Mouse (Mus musculus) right cerebral cortex, adult 18-20 months (tissue): ENCODE data around the gene Arhgap33.

Source experiments
- DNase-seq: peaks from one replicate; pipeline ENCODE4 v3.0.0; 2022; ENCODE audit warnings: mixed read lengths

The Arhgap33 gene

DNA sequence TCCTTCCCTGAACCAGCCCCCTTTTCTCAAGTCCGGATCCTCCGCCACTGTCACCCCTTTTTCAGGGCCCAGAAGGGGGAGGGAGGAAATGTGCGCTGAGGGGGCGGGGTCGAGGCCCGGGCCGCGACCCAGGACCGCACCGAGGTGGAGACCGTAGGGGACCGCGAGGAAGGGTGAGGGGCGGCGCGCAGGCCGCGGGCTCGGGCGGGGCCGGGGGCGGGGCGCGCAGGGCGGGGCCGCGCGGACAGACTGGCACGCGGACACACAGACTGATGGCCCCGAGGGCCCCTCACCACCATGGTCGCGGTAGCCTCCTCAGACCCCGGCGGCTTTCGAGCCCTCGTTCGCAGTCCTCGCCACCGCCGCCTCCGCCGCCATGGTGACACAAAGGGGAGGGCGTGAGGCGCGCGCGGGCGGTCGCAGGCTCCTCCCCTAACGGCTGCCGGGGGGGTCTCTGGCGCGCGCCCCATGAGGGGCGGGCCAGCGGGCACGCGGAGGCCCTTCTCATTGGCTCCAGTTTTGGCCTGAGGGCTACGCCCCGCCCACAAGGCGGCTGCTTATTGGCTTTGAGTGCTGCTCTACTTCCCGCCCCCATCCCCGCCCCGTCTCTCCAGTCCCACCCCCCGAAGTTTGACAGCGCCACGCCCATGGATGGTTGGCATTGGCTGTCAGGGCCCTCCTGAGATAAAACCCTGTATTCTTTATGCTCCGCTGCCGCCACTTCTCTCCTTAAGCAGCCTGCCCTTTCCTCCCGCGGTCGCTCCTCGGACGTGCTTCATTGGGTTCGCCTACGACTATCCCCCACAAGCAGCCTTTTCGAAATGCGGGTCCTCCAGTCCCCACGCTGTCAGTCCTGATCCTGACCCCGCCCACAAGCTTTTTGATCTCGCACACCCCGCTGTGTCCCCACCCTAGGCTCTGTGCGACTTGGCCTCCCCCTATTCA lies at the start of gene Arhgap33:
Gene Arhgap33, minus strand, starts transcription at position 428 of the 945 bp plus-strand sequence.
- DNase-seq, result peak; percentile 98

DNA sequence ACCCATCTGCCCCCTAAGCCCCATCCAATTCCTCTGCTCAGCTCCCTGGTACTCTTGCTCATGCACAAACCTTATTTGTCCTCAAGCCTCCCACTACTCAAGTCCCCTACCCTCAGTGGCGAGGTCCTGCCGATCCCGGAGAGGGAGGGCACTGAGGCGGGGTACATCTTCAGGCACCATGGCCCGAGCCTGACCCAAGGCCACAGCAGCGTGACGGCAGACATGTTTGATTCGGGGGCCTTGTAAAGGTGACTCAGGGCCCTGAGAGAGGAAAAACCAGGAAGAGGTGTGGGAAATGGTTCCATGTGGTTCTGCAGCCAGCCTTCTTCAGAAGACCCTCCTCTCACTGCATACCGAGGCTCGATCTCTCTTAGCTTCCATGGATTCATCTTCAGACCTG lies 49.5 kb upstream of the Arhgap33 start:
- DNase-seq, result no peak

DNA sequence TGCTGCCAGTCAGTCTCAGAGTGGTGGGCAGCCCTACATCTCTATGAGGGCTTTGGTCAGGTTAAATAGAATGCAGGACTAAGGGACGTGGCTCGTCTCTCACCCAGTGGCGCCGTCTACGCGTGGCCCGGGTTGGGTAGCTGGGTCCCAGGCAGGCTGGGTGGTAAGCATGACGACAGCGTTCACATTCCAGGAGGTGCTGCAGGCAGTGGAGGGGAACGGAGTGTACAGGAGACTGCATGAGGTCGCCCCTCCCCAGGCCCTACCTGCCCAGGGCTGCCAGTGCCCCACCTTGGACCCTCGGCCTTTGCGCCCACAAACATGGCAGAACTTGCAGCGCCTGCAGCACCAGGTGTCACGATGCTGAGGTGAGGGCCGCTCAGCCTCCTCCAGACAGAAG lies 46.7 kb upstream of the Arhgap33 start:
- no peak for DNase-seq

DNA sequence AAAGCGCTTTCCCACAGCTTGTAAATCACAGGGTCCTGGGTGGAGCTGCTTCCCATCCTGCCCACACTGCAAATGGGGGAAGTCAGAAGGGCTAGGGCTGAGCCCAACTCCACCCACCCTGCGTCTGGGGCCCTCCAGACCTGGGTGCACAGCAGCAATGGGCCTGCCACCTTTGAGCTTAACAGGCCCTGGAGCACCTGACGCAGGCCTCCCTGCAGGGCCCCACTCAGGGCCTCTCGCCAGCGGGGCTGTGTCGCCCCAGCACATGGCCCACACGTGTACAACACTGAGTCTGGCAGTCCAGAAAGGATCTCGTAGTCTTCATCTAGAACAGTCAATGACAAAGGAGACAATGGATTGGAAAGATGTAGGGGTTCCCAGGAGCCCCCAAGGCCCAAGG lies 45.1 kb upstream of the Arhgap33 start:
- DNase-seq, result no peak

DNA sequence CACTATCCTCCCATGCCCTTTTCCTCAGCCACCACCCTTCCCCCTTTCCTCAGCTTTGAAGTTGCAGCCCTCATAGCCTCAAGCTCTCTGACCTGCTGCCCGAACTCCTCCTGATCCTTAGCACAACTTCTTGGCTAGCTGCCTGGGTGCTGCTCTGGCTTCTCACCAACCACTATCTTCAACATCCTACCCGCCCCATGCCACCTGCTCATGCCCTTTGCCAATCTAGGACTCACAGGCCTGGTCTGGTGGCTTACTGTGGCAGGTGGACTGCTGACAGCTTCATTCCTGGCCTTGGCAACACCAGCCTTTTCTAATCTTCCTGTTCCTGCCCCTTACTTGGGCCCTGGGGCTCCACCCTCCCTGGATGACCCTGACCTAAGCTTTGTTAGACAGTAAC lies 38.1 kb upstream of the Arhgap33 start:
- no peak for DNase-seq

DNA sequence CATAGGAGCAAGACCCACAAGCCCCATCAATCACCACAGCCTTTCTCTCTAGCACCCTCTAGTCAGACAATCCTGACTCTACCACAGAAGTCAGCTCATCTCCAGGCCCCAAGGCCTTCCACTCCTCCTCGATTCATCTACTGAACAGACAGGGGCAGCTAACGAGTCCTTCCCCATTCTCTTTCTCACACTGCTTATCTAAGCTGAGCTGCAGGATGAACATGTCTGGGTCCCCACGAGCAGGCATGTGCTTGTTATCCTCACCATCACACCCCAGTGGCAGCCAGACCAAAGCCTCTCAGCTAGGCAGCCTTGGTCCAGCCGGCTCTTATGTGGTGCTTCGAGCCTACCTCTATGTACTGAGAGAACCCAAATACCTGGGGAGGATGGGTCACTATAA lies 37.5 kb upstream of the Arhgap33 start:
- DNase-seq, result no peak

DNA sequence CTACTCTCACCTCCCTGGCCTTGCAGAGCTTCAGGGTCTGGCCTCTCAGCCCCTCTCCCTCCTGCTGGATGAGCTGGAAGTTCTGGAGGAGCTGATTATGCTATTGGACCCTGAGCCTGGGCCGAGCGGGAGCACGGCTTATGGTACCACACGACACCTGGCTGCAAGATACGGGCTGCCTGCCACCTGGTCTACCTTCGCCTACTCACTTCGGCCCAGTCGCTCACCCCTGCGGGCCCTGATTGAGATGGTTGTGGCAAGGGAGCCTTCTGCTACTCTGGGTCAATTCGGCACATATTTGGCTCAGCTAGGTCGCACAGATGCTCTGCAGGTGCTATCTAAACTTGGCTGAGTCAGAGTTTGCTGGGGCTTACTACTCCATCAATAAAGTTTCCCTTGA lies 32.7 kb upstream of the Arhgap33 start:
- DNase-seq, result no peak

DNA sequence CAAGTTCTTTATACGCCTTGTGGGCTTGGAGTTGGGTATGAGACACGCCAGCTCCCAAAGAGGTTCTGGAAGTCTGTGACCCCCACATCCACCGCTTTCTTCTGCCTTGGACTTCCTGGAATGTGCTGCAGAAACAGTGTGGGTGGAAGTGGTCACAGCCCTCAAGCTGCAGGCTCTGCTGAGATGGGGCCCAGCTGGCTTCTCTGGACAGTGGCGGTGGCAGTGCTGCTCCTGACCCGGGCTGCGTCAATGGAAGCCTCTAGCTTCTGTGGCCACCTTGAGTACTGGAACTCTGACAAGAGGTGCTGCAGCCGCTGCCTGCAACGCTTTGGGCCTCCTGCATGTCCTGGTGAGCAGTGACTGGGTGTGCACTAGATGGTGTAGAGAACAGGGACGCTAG lies 31.2 kb upstream of the Arhgap33 start:
- no peak for DNase-seq

DNA sequence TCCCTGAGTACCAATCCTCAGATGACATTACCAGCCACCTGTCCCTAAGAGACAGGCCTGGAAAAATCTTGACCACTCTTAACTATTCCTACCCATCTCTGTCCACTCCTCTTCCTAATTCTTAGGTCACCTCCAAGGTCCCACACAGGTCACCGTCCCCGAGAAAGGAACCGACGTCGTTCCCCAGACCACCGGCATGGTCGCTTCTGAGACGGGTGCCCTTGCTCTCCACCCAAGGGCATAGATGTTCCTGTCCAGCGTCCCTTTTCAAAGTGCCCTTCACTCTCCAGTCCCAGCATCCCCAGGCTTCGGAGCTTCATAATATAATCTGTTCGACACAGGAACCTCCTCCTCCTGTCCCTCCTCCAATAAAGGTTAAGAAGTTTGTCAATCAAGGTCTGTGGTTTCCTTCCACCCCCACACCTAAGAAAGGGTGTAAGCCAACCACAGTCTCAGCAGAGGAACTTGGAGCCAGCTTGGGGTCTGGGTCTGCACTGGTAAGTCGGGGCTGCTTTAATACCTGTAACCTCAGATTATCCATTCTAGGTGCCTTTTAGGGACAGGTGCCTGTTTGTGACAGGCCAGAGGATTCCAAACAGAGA lies 30.2 kb upstream of the Arhgap33 start, which contains the start of gene Igflr1:
Gene Igflr1, plus strand, starts transcription at position 458 of the 602 bp plus-strand sequence.
- no peak for DNase-seq

DNA sequence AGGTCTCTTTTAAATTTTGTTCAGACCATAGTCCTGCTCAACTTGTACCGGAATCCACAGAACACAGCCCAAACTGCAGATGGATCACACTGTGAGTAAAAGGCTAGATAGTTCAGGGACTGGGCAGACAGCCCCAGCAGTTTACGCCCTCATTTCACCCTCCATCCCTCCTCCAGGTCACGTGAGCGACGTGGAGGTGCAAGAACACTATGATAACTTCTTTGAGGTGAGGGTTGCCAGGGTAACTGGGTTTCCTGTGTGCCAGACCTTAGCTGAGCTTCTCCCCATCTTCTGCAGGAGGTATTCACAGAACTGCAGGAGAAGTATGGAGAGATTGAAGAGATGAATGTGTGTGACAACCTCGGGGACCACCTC lies 29.0 kb upstream of the Arhgap33 start:
- DNase-seq, result no peak

DNA sequence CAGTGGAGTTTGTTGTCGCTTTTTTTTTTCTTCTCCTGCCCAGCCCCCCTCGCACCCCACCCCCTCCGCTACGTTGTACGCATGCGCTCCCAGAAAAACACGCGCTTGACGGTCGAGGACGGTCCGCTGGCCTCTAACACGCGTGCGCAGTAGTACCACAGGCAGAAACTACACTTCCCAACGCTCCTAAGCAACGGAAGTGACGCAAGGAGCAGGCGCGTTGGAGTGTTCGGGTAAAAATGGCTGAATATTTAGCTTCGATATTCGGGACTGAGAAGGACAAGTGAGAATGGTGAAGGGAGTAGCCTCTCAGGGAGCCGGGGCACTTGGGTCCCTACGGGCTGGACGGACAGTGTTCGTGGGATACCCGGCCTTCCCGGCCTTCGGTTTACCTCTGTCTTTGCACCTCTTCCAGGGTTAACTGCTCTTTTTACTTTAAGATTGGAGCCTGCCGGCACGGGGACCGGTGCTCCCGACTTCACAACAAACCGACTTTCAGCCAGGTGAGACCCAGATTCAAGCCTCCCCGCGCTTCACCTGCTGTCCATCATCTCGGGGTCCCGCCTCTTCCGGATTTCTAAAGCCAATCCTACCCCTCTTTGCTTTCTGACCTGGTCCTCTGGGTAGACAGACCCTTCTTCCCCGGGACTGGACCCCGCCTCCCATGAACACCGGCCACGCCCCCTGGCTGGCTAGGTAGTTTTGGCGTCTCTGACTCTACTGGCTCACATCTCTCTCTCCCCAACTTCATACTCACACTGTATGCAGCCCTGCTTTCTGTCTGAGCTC lies 28.5 kb upstream of the Arhgap33 start, which contains the start of the genes U2af1l4, Gm49396 and Psenen:
Gene U2af1l4, plus strand, starts transcription at position 185 of the 789 bp plus-strand sequence.
Gene Gm49396, plus strand, starts transcription at position 228 of the 789 bp plus-strand sequence.
Gene Psenen, minus strand, starts transcription at position 511 of the 789 bp plus-strand sequence.
- DNase-seq, result peak; percentile 97

DNA sequence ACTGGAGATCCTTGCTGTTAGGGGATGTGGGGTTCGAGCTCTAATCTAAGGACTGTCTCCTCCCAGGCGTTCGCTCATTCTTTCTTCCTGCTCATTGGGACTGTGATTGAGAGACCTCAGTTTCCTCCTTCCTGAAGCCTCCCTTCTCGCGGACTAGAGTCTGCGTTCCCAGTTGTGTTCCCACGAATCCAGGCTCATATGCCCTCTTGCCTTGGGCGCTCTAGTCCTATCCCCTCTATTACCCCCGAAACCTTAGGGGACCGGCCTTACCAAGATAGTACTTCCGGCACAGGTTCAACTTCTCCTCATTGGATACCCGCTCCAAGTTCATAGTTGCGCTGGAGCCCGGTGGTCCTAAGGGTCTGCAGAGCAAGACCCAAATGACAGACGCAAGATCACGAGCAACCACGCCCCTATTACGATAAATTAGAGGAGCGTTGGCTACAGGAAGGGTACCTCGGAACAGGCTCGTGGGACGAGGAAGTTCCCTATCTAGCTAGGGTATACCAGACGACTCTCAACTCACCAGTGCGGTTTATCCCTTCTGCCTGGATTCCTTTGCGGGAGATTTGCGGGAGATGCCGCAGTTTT lies 27.8 kb upstream of the Arhgap33 start:
- peak; percentile 37 for DNase-seq

DNA sequence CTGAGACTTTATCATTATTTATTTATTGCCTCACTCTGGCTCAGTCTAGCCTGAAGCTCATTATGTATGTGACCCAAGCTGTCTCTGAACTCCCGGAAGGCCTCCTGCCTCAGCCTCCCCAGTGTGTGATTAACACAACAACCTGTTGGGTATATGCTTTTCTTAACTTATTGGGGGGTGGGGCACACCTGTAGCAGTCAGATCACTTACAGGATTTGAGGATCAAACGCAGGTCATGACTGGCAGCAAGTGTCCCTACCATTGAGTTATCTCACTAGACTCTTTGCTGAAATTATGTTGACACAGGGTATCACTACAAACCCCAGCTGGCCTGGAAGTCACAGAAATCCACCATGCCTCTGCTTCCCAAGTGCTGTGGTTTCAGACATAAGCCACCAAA lies 25.4 kb upstream of the Arhgap33 start:
- DNase-seq, result no peak

DNA sequence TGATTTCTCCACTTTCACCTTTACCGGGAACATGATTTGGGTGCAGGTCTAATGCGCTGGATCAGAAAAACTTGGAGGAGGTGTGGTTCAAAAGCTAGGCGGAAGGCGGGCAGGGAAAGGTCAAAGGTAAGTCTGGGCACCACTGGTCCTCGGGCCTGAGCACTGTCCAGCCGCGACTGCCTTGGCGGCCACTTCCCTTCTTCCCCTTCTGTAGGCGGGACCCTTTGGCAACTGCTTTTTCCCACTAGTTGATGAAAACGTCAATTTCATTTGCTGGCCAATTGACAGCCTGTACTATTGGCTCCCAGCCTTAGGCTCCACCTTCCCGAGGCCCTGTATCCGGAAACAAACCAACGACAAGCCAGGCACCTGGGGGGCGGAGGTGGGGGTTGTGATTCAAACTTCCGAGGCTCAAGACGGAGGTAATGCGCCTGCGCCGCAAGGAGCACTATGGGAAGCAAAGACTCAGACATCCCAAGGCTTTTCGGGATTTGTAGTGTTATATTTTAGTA lies 24.6 kb upstream of the Arhgap33 start, which contains the start of gene Lin37:
Gene Lin37, minus strand, starts transcription at position 396 of the 512 bp plus-strand sequence.
- peak; percentile 99 for DNase-seq

DNA sequence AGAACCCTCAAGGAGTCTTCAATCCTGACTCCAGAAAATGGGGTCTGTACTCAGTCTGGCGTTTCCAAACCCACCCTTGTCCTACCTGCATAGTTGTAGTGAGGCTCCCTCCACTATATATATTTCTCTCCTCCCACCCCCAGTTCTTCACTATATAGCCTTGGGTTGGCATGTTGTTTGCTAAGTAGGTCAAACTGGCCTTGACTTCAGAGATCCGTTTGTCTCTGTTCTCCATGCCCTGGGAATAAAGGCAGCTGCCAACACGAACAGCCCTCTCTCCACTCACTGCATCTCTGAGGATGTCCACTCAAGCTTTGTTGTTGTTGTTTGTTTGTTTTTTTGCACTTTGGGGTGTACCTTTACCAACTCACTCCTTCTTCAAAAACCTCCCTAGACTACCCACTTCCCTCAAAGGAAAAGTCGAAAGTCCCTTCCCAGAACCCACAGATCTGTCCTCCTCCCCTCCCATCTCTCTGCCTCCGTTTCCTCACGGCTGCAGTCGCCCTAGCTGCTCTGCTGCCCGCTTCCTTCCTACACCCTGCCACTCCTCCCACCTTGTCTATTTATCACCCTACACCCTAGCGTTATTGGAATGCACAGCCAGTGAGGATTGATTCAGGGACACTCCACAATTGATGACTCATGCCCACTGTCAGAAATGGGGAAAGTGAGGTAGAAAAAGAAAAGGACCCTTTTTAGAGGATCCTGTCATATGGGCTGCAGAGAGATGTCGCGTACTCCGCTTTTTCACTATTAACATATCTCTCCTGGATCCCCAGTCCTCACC lies 24.0 kb upstream of the Arhgap33 start:
- no peak for DNase-seq

DNA sequence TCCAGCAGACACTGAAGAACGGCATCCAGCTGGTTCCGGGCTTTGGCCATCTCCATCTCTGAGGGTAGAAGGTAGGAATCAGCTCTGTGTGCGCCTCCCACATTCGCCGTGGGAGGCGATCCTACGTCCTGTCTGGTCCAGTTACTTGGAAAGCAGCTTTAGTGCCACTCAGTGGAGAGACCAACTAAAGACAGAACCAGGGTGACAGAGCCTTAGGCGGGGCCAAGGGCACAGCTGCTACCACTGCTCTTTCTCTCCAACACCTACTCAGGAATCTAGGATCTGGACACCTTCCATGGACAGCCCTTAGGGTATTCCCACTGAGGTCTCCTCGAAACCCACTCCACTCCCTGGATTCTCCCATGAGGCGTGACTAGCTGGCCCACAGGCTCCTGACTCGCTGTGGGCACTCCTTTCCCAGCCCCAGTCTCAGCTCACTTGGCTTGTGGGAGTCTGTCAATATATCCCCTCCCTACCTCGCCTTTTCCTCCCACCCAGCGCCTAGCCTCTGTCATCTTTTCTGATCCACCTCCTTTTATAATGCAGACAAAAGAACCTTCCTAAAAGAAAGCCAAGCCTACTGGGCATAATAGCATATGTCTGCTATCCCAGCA lies 23.1 kb upstream of the Arhgap33 start:
- no peak for DNase-seq

DNA sequence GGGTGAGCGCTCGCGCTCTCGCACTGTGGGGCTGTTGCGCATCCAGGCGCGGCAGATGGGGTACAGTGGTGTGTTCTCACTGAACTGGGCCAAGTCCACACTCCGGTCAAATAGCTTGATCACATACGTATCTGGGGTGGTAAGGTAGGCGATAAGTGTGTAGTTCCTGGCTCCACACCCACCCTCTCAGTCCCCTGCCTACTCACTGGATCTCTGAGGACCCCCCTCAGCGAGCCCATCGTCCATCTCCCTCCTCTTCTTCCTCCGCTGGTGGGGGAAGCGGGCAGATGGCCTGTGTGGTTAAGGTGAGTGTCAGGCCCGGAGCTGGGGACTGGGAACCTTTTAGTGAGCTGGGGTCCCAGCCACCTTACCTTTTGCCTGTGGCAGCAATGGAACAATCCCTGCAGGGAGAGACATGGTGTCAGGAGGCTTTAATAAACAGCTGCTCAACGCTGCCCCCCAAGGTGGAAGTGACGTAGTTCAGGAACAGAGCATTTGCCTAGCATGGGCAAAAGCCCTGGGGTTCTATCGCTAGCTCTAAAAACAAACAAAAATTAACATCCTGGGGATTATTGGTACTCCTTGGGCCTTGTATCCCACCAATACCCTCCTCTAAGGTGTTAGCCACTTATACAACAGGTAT lies 22.2 kb upstream of the Arhgap33 start:
- no peak for DNase-seq

DNA sequence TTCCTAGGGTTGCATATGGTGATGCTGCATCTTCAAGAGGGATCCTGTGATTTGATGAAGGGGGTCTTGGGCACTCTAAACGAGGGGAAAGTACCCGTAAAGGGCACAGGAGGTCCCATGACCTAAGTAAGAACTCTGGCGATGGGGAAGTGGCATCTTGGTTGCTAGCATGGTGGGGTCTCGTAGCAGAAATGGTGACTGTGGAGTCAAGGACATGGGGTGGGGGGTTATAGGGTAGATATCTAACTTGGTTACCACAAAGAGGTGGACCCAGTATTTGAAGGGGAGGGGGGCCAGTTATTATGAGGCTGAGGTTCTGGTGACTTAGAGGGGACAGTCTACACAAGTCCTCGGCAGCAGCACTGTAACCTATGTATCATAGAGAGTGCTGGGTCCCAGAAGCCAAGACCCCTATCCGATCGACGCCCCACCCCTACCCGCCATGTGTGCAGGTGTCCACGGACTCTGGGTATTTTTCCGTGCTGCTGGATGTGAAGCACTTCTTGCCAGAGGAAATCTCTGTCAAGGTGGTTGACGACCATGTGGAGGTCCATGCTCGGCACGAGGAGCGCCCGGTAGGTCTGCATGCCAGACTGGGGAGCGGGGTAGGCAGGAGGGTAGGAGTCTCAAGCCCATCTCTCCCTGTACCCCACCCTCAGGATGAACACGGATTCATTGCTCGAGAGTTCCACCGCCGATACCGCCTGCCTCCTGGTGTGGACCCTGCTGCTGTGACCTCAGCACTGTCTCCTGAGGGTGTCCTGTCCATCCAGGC lies 19.1 kb upstream of the Arhgap33 start:
- DNase-seq, result no peak

DNA sequence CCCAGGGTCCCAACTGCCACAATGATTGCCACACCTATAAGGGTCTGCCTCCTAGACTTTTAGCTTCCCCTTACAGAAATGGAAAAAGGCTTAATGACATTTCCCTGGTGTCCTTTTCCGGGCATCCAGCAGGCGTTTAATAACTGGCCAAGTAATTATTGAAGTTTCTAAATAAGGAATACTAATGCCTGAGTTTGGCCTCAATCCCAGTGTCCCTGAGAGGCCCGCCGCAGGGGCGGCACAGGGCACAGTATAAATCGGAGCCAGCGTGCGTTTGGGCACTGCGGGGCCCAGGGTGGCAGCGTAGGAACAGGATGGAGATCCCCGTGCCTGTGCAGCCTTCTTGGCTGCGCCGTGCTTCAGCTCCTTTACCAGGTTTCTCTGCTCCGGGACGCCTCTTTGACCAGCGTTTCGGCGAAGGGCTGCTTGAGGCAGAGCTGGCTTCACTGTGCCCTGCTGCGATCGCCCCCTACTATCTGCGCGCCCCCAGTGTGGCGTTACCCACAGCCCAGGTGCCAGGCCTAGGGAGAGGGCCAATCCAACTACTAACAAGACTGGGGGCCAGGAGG lies 18.2 kb upstream of the Arhgap33 start:
- DNase-seq, result no peak
